Mouse (Mus musculus): ENCODE data around the gene Cdpf1.

The Cdpf1 gene

GRCm38 (mm10) chr15:85765022-85765421 lies 46.5 kb downstream of the Cdpf1 start:
- no peak for DNase-seq (ENCODE audit: low spot score)

GRCm38 (mm10) chr15:85762761-85763160 lies 48.7 kb downstream of the Cdpf1 start:
- no peak for DNase-seq (ENCODE audit: low spot score)

GRCm38 (mm10) chr15:85757768-85758167 lies 53.7 kb downstream of the Cdpf1 start:
- DNase-seq (ENCODE audit: low spot score) = no peak

All from retina, embryonic 14.5 days (tissue).